Mouse (Mus musculus) forebrain, postnatal 0 days (tissue): ENCODE results near the gene Lancl1. TPM values are rescaled to one million over a fixed set of nuclear protein-coding genes. Genes with fewer than 3 reads are reported as not detected.

Experiments
- ATAC-seq: fragments of 200-750 bp; cut with Nextera tagmentation; 2 replicates; pipeline ENCODE4 v1.8.0; 2017; ENCODE audit warnings: mild to moderate bottlenecking, moderate library complexity
- DNase-seq: peaks from one replicate; pipeline ENCODE4 v3.0.0-alpha.2; 2015
- H3K27ac ChIP-seq: fragments of 300-500 bp; sonication (generic); 2 replicates; pipeline ENCODE4 v1.5.1; 2014; ENCODE audit warnings: low read depth, mild to moderate bottlenecking, antibody characterized with exemption, low read length, moderate library complexity, mixed read lengths
- H3K27me3 ChIP-seq: fragments of 300-500 bp; sonication (generic); 2 replicates; pipeline ENCODE4 v1.6.1; 2014; ENCODE audit warnings: mild to moderate bottlenecking, low read length, mixed read lengths; ENCODE audit not compliant: insufficient read depth
- H3K36me3 ChIP-seq: fragments of 300-500 bp; sonication (generic); 2 replicates; pipeline ENCODE4 v1.6.1; 2014; ENCODE audit warnings: mild to moderate bottlenecking, moderate library complexity; ENCODE audit not compliant: insufficient read depth
- H3K4me1 ChIP-seq: fragments of 300-500 bp; sonication (generic); 2 replicates; pipeline ENCODE4 v1.6.1; 2014; ENCODE audit warnings: antibody characterized with exemption; ENCODE audit not compliant: insufficient read depth
- H3K4me2 ChIP-seq: fragments of 300-500 bp; sonication (generic); 2 replicates; pipeline ENCODE4 v1.6.1; 2014; ENCODE audit warnings: low read depth, mild to moderate bottlenecking, moderate library complexity
- H3K4me3 ChIP-seq: fragments of 300-500 bp; sonication (generic); 2 replicates; pipeline ENCODE4 v1.5.1; 2014; ENCODE audit warnings: low read depth, low read length, mixed read lengths
- H3K9ac ChIP-seq: fragments of 300-500 bp; sonication (generic); 2 replicates; pipeline ENCODE4 v1.6.1; 2014; ENCODE audit warnings: mild to moderate bottlenecking
- H3K9me3 ChIP-seq: fragments of 300-500 bp; sonication (generic); 2 replicates; pipeline ENCODE4 v1.6.1; 2016; ENCODE audit warnings: low read length
- CTCF ChIP-seq: sonication (generic); IDR thresholded peaks from 2 replicates; pipeline ENCODE4 v1.5.1; 2016; ENCODE audit warnings: antibody characterized with exemption, control low read depth, low read depth
- WGBS: fragments of 180-500 bp; shearing (Covaris S2); extraction: QIAGEN DNeasy Blood & Tissue Kit; methylation state at CpG from one replicate; pipeline ENCODE4 v1.1.7; 2014; 5-methylcytosine and 5-hydroxymethylcytosine counted together
- polyA plus RNA-seq: library from polyadenylated mRNA; unstranded; fragments of >200 nt; fragmentation: Nextera tagmentation; extraction: Ambion mirVana; gene quantifications from 2 replicates; pipeline ENCODE4 v1.2.1, GENCODE M21; 2015
- total RNA-seq: library from RNA; depleted of rRNA; stranded (reverse); fragments of >200 nt; gene quantifications from 2 replicates; pipeline ENCODE4 v1.2.3, GENCODE M21; 2014

Gene Lancl1
- total and polyA plus RNA-seq, 2 experiments from 2014 or later, result 160 to 219 TPM

DNA sequence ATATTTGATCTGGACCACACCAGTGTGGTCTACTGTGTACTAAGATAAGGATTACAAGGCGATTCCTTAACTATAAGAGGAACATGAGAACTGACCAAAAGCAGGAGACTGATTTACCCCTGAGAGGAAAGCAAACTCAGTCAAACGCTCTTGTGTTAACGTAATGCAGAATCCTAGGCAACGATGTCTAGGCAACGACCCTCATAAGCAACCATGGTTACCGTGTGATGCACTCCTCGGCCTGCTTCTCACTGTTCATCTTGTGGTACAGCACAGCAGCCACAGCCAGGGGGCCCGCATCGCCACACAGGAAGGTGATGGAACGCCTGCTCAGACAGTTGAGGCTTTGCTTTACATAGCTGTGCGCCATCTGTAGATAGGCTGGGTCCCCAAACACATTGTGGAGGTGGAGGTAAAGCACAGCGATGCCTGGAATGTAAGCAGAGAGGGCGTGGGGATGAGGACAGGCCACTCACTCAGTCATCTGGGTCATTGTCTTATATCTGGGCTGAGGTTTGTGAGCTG lies 18.0 kb downstream of the Lancl1 start:
- no peak overlapping the region for H3K4me3 ChIP-seq
- H3K27me3 ChIP-seq, result no peaks in the 10 kb centered on the region
- no peak overlapping the region for H3K27ac ChIP-seq
- H3K4me2 ChIP-seq, result no peak overlapping the region
- no peak for ATAC-seq
- WGBS, result 86% methylated on average over 13 of the region's 13 CpGs
- H3K36me3 ChIP-seq, result peaks cover 29% of the 10 kb centered on the region
- no peak; the same call in 1 of the 2 replicates for TF ChIP-seq CTCF
- H3K4me1 ChIP-seq, result no peaks in the 10 kb centered on the region
- no peak overlapping the region for H3K9ac ChIP-seq
- DNase-seq, result no peak
- H3K9me3 ChIP-seq, result no peaks in the 10 kb centered on the region

DNA sequence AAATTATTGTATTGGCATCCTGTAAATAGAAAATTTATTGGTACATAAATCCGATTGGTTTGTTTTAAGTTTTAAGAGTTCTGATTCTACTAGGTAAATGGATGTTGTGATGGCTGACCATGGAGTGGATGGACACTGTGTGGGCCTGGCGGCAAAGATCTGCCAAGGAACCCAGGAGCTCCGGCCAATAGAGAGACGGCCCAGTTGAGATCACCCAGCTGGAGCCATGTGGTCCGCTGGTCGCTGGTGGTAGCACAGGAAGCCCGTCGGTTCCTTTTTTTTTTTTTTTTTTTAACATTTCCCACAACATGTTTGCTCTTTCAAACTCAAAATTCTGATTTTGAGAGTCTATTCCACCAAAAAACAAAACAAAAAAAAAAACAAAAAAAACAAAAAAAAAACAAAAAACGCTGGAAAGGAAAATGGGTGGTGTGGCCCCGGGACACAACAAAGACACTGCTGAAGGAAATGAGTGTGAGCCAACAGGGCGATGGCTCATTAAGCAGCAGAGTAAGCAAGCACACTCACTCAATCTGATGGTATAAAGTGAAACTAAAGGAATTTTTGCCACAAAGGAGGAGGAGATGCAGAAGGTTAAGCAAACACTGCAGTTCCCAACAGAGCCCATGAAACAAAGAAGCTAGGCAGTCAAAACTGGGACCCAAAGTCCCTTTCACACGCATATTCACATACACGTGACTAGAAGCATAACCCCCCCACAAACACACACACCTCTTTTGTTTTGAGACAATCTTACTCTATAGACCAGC lies 21.4 kb downstream of the Lancl1 start:
- Histone ChIP-seq H3K9ac (no peak overlapping the region), H3K9me3 (no peaks in the 10 kb centered on the region), H3K4me1 (no peaks in the 10 kb centered on the region), H3K27me3 (no peaks in the 10 kb centered on the region), H3K36me3 (peaks cover 30% of the 10 kb centered on the region), H3K27ac (no peak overlapping the region), H3K4me3 (no peak overlapping the region), H3K4me2 (no peak overlapping the region)
- WGBS, result 87% methylated on average over 13 of the region's 13 CpGs
- no peak for ATAC-seq
- DNase-seq, result no peak
- TF ChIP-seq CTCF, result no peak

DNA sequence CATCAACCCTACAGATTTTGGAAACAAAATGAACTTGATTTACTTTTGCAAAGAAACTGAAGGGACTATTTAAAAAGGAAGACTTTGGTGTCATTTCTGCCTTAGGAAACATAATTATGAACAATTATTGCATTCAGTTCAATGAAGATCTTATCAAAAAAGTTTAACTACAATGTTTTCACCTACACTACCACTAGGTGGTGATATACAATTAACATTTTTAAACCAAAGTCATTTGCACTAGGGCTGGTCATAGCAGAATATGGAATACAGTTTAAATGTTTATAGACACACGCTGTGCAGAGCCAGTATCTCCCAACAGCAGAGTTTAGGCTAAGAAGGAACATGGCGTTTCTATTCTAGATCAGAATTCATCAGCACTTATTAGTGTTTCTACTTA lies 24.5 kb downstream of the Lancl1 start:
- no peak for ATAC-seq
- Histone ChIP-seq H3K4me1 (no peaks in the 10 kb centered on the region), H3K27ac (no peak overlapping the region), H3K9me3 (no peaks in the 10 kb centered on the region), H3K9ac (no peak overlapping the region), H3K36me3 (peaks cover 20% of the 10 kb centered on the region), H3K4me2 (no peak overlapping the region), H3K27me3 (no peaks in the 10 kb centered on the region), H3K4me3 (no peak overlapping the region)
- peak; percentile 12 for DNase-seq
- WGBS, result 69% methylated on average over 2 of the region's 2 CpGs
- peak; percentile 55 for TF ChIP-seq CTCF

DNA sequence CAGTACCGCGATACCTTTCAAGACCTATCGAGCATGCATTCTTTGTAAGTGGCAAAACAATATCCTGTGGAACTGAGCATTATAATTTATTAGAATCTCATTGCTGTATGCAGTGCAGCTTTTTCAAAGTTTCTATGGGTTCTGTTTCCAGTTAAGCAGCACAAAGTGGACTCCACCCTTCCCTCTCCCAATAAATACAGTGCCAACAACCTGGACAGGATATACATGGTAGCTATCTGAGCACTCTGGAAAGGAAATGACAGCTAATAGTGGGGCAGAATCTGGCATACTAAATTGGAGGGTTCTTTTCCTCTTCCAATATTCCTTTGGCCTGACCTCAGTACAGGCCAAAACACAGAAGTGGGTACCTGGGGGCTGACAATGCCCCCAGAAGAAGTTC lies 28.2 kb downstream of the Lancl1 start:
- Histone ChIP-seq H3K4me1 (no peaks in the 10 kb centered on the region), H3K9ac (no peak overlapping the region), H3K9me3 (no peaks in the 10 kb centered on the region), H3K27me3 (no peaks in the 10 kb centered on the region), H3K4me3 (no peak overlapping the region), H3K4me2 (no peak overlapping the region), H3K36me3 (peaks cover 39% of the 10 kb centered on the region), H3K27ac (no peak overlapping the region)
- no peak for ATAC-seq
- DNase-seq, result no peak
- no peak for TF ChIP-seq CTCF
- whole genome bisulfite sequencing, result 96% methylated on average over 3 of the region's 3 CpGs

DNA sequence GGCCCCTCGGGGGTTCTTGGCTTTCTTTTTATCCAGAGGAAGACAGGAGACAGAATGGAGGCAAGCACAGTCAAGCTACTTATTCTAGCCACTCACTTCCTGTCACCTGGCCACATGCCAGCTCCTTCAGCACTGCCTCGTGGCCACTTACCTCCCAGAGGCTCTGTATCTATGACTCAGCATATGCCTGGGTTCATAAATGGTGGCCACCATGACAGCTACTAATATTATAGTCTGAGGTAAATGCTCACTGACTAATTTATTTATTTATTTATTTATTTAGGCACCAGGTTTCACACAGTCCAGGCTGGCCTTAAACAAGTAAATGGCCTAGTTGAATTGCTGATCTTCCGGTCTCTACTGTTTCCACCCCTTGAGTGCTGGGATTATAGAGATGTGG lies 35.0 kb downstream of the Lancl1 start:
- WGBS, result 55% methylated on average over 3 of the region's 3 CpGs
- no peak overlapping the region for H3K4me2 ChIP-seq
- TF ChIP-seq CTCF, result no peak
- no peaks in the 10 kb centered on the region for H3K27me3 ChIP-seq
- peaks cover 69% of the 10 kb centered on the region for H3K36me3 ChIP-seq
- DNase-seq (no peak), ATAC-seq (no peak)
- H3K4me1 ChIP-seq, result 0 out of 2 replicates have a peak, but pooled peaks cover 4% of the 10 kb centered on the region
- no peak overlapping the region for H3K4me3 ChIP-seq
- no peak overlapping the region for H3K9ac ChIP-seq
- H3K27ac ChIP-seq, result no peak overlapping the region
- H3K9me3 ChIP-seq, result no peaks in the 10 kb centered on the region

DNA sequence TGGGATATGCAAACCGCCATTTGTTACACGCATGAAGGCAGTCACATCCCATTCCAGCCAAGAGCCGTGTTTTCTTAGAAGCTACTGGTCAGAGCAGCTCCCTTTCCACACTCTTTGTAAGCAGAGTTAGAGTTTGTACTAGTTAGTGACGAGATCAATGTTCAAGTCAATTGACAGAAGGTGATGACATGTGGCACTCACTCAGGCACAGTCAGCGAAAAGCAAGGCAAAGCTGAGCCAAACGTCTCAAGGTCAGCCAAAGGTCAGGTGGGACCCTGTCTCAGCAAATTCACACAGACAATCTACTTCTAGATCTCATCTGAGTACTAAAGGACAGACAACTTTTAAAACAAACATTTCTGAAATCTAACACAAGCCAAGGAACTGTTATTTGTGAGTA lies 36.4 kb downstream of the Lancl1 start:
- Histone ChIP-seq H3K36me3 (peaks cover 60% of the 10 kb centered on the region), H3K4me1 (0 out of 2 replicates have a peak, but pooled peaks cover 5% of the 10 kb centered on the region), H3K9ac (no peak overlapping the region), H3K4me3 (no peak overlapping the region), H3K27me3 (no peaks in the 10 kb centered on the region), H3K27ac (no peak overlapping the region), H3K4me2 (no peak overlapping the region), H3K9me3 (no peaks in the 10 kb centered on the region)
- ATAC-seq (no peak), DNase-seq (no peak)
- TF ChIP-seq CTCF, result no peak
- WGBS, result 83% methylated on average over 6 of the region's 6 CpGs

DNA sequence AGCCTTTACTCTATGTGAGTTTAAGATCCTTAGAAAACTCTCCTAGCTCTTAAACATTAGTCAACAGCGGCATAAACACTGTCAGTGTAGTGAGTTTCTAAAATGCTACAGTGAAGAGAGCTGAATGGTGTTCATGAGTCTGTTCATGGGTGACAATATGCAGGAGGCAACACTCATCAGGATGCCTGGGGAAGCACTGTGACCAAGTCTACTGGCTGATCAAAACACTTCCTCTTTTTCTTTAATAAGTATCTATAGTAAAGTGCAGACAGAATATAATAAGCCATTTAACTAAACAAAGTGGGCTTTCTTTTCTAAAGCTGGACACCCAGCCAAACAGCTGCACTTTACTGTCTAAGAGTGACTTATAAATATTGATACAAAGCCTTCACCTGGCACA lies 37.3 kb downstream of the Lancl1 start:
- TF ChIP-seq CTCF, result no peak
- Histone ChIP-seq H3K4me2 (no peak overlapping the region), H3K27me3 (no peaks in the 10 kb centered on the region), H3K4me1 (0 out of 2 replicates have a peak, but pooled peaks cover 5% of the 10 kb centered on the region), H3K27ac (no peak overlapping the region), H3K9ac (no peak overlapping the region), H3K9me3 (no peaks in the 10 kb centered on the region), H3K36me3 (peaks cover 53% of the 10 kb centered on the region), H3K4me3 (no peak overlapping the region)
- 90% methylated on average over 1 of the region's 1 CpGs for WGBS
- ATAC-seq, result no peak
- no peak for DNase-seq
